Mouse (Mus musculus): Measurements from ENCODE around the gene March1. TPM values are rescaled to one million over a fixed set of nuclear protein-coding genes. Genes with fewer than 3 reads are reported as not detected.

The March1 gene
- polyA plus RNA-seq, 1 experiment from 2014 or later, result 0.78 TPM

- H3K36me3 ChIP-seq (ENCODE audit: control insufficient read depth, insufficient read depth, low read length), result no peaks in the 10 kb centered on the region
Measured at GRCm38 (mm10) chr8:65956948-65957347, 339.2 kb downstream of the March1 start.

GRCm38 (mm10) chr8:65957492-65957891 is 339.8 kb downstream of the March1 start:
- no peak overlapping the region for H3K27ac ChIP-seq (replicated peaks in 1 of 2; ENCODE audit: control insufficient read depth in 1 of 2, insufficient read depth in 1 of 2, low read depth in 2 of 2, low read length in 2 of 2)
- no peak overlapping the region for H3K4me2 ChIP-seq (ENCODE audit: low read length)
- H3K9ac ChIP-seq (ENCODE audit: low read length), result no peak overlapping the region
- ATAC-seq (ENCODE audit: insufficient number of reproducible peaks, insufficient read depth, low FRiP score, low read depth), result no peak
- H3K36me3 ChIP-seq (ENCODE audit: control insufficient read depth, insufficient read depth, low read length), result no peaks in the 10 kb centered on the region
- no peaks in the 10 kb centered on the region for H3K27me3 ChIP-seq (ENCODE audit: control insufficient read depth, insufficient read depth, low read length)
- H3K4me1 ChIP-seq (ENCODE audit: control insufficient read depth in 2 of 2, insufficient read depth in 2 of 2, low read length in 2 of 2), result no peaks in the 10 kb centered on the region
- H3K9me3 ChIP-seq (ENCODE audit: control insufficient read depth, low read length), result no peaks in the 10 kb centered on the region
- H3K4me3 ChIP-seq (ENCODE audit: control insufficient read depth in 1 of 2, insufficient read depth in 1 of 2, low read depth in 1 of 2, low read length in 2 of 2), result no peak overlapping the region

More at GRCm38 (mm10) chr8:65956948-65957347, 339.2 kb downstream of the March1 start:
- Histone ChIP-seq H3K27ac (replicated peaks in 1 of 2; ENCODE audit: control insufficient read depth in 1 of 2, insufficient read depth in 1 of 2, low read depth in 2 of 2, low read length in 2 of 2) (no peak overlapping the region), H3K27me3 (ENCODE audit: control insufficient read depth, insufficient read depth, low read length) (no peaks in the 10 kb centered on the region), H3K9ac (ENCODE audit: low read length) (no peak overlapping the region), H3K4me2 (ENCODE audit: low read length) (no peak overlapping the region), H3K4me3 (ENCODE audit: control insufficient read depth in 1 of 2, insufficient read depth in 1 of 2, low read depth in 1 of 2, low read length in 2 of 2) (no peak overlapping the region), H3K9me3 (ENCODE audit: control insufficient read depth, low read length) (no peaks in the 10 kb centered on the region), H3K4me1 (ENCODE audit: control insufficient read depth in 2 of 2, insufficient read depth in 2 of 2, low read length in 2 of 2) (no peaks in the 10 kb centered on the region)
- ATAC-seq (ENCODE audit: insufficient number of reproducible peaks, insufficient read depth, low FRiP score, low read depth), result no peak
- WGBS, result 39% methylated on average over 5 of the region's 5 CpGs

- no peak overlapping the region for H3K4me3 ChIP-seq (ENCODE audit: control insufficient read depth in 1 of 2, insufficient read depth in 1 of 2, low read depth in 1 of 2, low read length in 2 of 2)
- no peaks in the 10 kb centered on the region for H3K9me3 ChIP-seq (ENCODE audit: control insufficient read depth, low read length)
- 11% methylated on average over 10 of the region's 10 CpGs for WGBS
- no peaks in the 10 kb centered on the region for H3K27me3 ChIP-seq (ENCODE audit: control insufficient read depth, insufficient read depth, low read length)
- no peaks in the 10 kb centered on the region for H3K36me3 ChIP-seq (ENCODE audit: control insufficient read depth, insufficient read depth, low read length)
- no peaks in the 10 kb centered on the region for H3K4me1 ChIP-seq (ENCODE audit: control insufficient read depth in 2 of 2, insufficient read depth in 2 of 2, low read length in 2 of 2)
- ATAC-seq (ENCODE audit: insufficient number of reproducible peaks, insufficient read depth, low FRiP score, low read depth), result no peak
- no peak overlapping the region for H3K27ac ChIP-seq (replicated peaks in 1 of 2; ENCODE audit: control insufficient read depth in 1 of 2, insufficient read depth in 1 of 2, low read depth in 2 of 2, low read length in 2 of 2)
- H3K9ac ChIP-seq (ENCODE audit: low read length), result no peak overlapping the region
- peak overlapping the region; percentile 42 for H3K4me2 ChIP-seq (ENCODE audit: low read length)
Measured at GRCm38 (mm10) chr8:65966502-65967222, 349.0 kb downstream of the March1 start.

GRCm38 (mm10) chr8:65967223-65967778 is 349.6 kb downstream of the March1 start:
- Histone ChIP-seq H3K9me3 (ENCODE audit: control insufficient read depth, low read length) (no peaks in the 10 kb centered on the region), H3K4me1 (ENCODE audit: control insufficient read depth in 2 of 2, insufficient read depth in 2 of 2, low read length in 2 of 2) (no peaks in the 10 kb centered on the region), H3K27ac (replicated peaks in 1 of 2; ENCODE audit: control insufficient read depth in 1 of 2, insufficient read depth in 1 of 2, low read depth in 2 of 2, low read length in 2 of 2) (no peak overlapping the region), H3K9ac (ENCODE audit: low read length) (no peak overlapping the region), H3K36me3 (ENCODE audit: control insufficient read depth, insufficient read depth, low read length) (no peaks in the 10 kb centered on the region), H3K4me3 (ENCODE audit: control insufficient read depth in 1 of 2, insufficient read depth in 1 of 2, low read depth in 1 of 2, low read length in 2 of 2) (no peak overlapping the region), H3K4me2 (ENCODE audit: low read length) (no peak overlapping the region), H3K27me3 (ENCODE audit: control insufficient read depth, insufficient read depth, low read length) (no peaks in the 10 kb centered on the region)
- WGBS, result 73% methylated on average over 8 of the region's 8 CpGs
- no peak for ATAC-seq (ENCODE audit: insufficient number of reproducible peaks, insufficient read depth, low FRiP score, low read depth)

- no peaks in the 10 kb centered on the region for H3K4me1 ChIP-seq (ENCODE audit: control insufficient read depth in 2 of 2, insufficient read depth in 2 of 2, low read length in 2 of 2)
- H3K9me3 ChIP-seq (ENCODE audit: control insufficient read depth, low read length), result no peaks in the 10 kb centered on the region
- no peaks in the 10 kb centered on the region for H3K27me3 ChIP-seq (ENCODE audit: control insufficient read depth, insufficient read depth, low read length)
- 52% methylated on average over 5 of the region's 5 CpGs for WGBS
- ATAC-seq (ENCODE audit: insufficient number of reproducible peaks, insufficient read depth, low FRiP score, low read depth), result no peak
- H3K4me3 ChIP-seq (ENCODE audit: control insufficient read depth in 1 of 2, insufficient read depth in 1 of 2, low read depth in 1 of 2, low read length in 2 of 2), result no peak overlapping the region
- H3K27ac ChIP-seq (replicated peaks in 1 of 2; ENCODE audit: control insufficient read depth in 1 of 2, insufficient read depth in 1 of 2, low read depth in 2 of 2, low read length in 2 of 2), result no peak overlapping the region
- no peaks in the 10 kb centered on the region for H3K36me3 ChIP-seq (ENCODE audit: control insufficient read depth, insufficient read depth, low read length)
- H3K4me2 ChIP-seq (ENCODE audit: low read length), result no peak overlapping the region
- no peak overlapping the region for H3K9ac ChIP-seq (ENCODE audit: low read length)
Measured at GRCm38 (mm10) chr8:65976905-65977304, 359.2 kb downstream of the March1 start.

- Histone ChIP-seq H3K27me3 (ENCODE audit: control insufficient read depth, insufficient read depth, low read length) (no peaks in the 10 kb centered on the region), H3K4me3 (ENCODE audit: control insufficient read depth in 1 of 2, insufficient read depth in 1 of 2, low read depth in 1 of 2, low read length in 2 of 2) (no peak overlapping the region), H3K9me3 (ENCODE audit: control insufficient read depth, low read length) (no peaks in the 10 kb centered on the region), H3K27ac (replicated peaks in 1 of 2; ENCODE audit: control insufficient read depth in 1 of 2, insufficient read depth in 1 of 2, low read depth in 2 of 2, low read length in 2 of 2) (no peak overlapping the region), H3K4me2 (ENCODE audit: low read length) (no peak overlapping the region), H3K4me1 (ENCODE audit: control insufficient read depth in 2 of 2, insufficient read depth in 2 of 2, low read length in 2 of 2) (no peaks in the 10 kb centered on the region), H3K9ac (ENCODE audit: low read length) (no peak overlapping the region), H3K36me3 (ENCODE audit: control insufficient read depth, insufficient read depth, low read length) (no peaks in the 10 kb centered on the region)
- 61% methylated on average over 2 of the region's 2 CpGs for WGBS
- no peak for ATAC-seq (ENCODE audit: insufficient number of reproducible peaks, insufficient read depth, low FRiP score, low read depth)
Measured at GRCm38 (mm10) chr8:65982039-65982438, 364.3 kb downstream of the March1 start.

- Histone ChIP-seq H3K9me3 (ENCODE audit: control insufficient read depth, low read length) (no peaks in the 10 kb centered on the region), H3K27ac (replicated peaks in 1 of 2; ENCODE audit: control insufficient read depth in 1 of 2, insufficient read depth in 1 of 2, low read depth in 2 of 2, low read length in 2 of 2) (no peak overlapping the region), H3K9ac (ENCODE audit: low read length) (no peak overlapping the region), H3K4me1 (ENCODE audit: control insufficient read depth in 2 of 2, insufficient read depth in 2 of 2, low read length in 2 of 2) (no peaks in the 10 kb centered on the region), H3K4me3 (ENCODE audit: control insufficient read depth in 1 of 2, insufficient read depth in 1 of 2, low read depth in 1 of 2, low read length in 2 of 2) (no peak overlapping the region), H3K4me2 (ENCODE audit: low read length) (no peak overlapping the region), H3K27me3 (ENCODE audit: control insufficient read depth, insufficient read depth, low read length) (no peaks in the 10 kb centered on the region), H3K36me3 (ENCODE audit: control insufficient read depth, insufficient read depth, low read length) (no peaks in the 10 kb centered on the region)
- 73% methylated on average over 1 of the region's 1 CpGs for WGBS
- no peak for ATAC-seq (ENCODE audit: insufficient number of reproducible peaks, insufficient read depth, low FRiP score, low read depth)
Measured at GRCm38 (mm10) chr8:65987665-65988064, 370.0 kb downstream of the March1 start.

- H3K4me1 ChIP-seq (ENCODE audit: control insufficient read depth in 2 of 2, insufficient read depth in 2 of 2, low read length in 2 of 2), result no peaks in the 10 kb centered on the region
- no peaks in the 10 kb centered on the region for H3K27me3 ChIP-seq (ENCODE audit: control insufficient read depth, insufficient read depth, low read length)
- H3K9me3 ChIP-seq (ENCODE audit: control insufficient read depth, low read length), result no peaks in the 10 kb centered on the region
- WGBS, result 71% methylated on average over 2 of the region's 2 CpGs
- H3K9ac ChIP-seq (ENCODE audit: low read length), result no peak overlapping the region
- H3K4me3 ChIP-seq (ENCODE audit: control insufficient read depth in 1 of 2, insufficient read depth in 1 of 2, low read depth in 1 of 2, low read length in 2 of 2), result no peak overlapping the region
- no peak overlapping the region for H3K27ac ChIP-seq (replicated peaks in 1 of 2; ENCODE audit: control insufficient read depth in 1 of 2, insufficient read depth in 1 of 2, low read depth in 2 of 2, low read length in 2 of 2)
- no peak for ATAC-seq (ENCODE audit: insufficient number of reproducible peaks, insufficient read depth, low FRiP score, low read depth)
- H3K4me2 ChIP-seq (ENCODE audit: low read length), result no peak overlapping the region
- H3K36me3 ChIP-seq (ENCODE audit: control insufficient read depth, insufficient read depth, low read length), result no peaks in the 10 kb centered on the region
Measured at GRCm38 (mm10) chr8:66022815-66023214, 405.1 kb downstream of the March1 start.

All from heart, embryonic 14.5 days (tissue).